Mouse (Mus musculus) limb, embryonic 14.5 days (tissue): Measurements from ENCODE around the gene Ptprn2. TPM values are rescaled to one million over a fixed set of nuclear protein-coding genes. Genes with fewer than 3 reads are reported as not detected.

Source experiments
- ATAC-seq: fragments of 200-750 bp; cut with Nextera tagmentation; 2 replicates; pipeline ENCODE4 v1.8.0; 2017; ENCODE audit warnings: low read depth, moderate number of reproducible peaks, moderate TSS enrichment; ENCODE audit not compliant: low FRiP score
- DNase-seq: peaks from one replicate; pipeline ENCODE4 v3.0.0-alpha.2; 2015; ENCODE audit warnings: low spot score
- H3K27ac ChIP-seq: fragments of 300-500 bp; sonication (generic); replicated peaks from 2 replicates; pipeline ENCODE4 v1.5.1; 2014; ENCODE audit warnings: low read depth, mild to moderate bottlenecking, low read length, moderate library complexity, mixed read lengths
- H3K27me3 ChIP-seq: fragments of 300-500 bp; sonication (generic); 2 replicates; pipeline ENCODE4 v1.6.1; 2014; ENCODE audit warnings: low read length, mixed read lengths; ENCODE audit not compliant: control insufficient read depth, insufficient read depth
- H3K36me3 ChIP-seq: fragments of 300-500 bp; sonication (generic); 2 replicates; pipeline ENCODE4 v1.6.1; 2014; ENCODE audit warnings: mild to moderate bottlenecking, low read length, moderate library complexity, mixed read lengths; ENCODE audit not compliant: control insufficient read depth, insufficient read depth
- H3K4me1 ChIP-seq: fragments of 300-500 bp; sonication (generic); 2 replicates; pipeline ENCODE4 v1.6.1; 2014; ENCODE audit warnings: antibody characterized with exemption, low read length, mixed read lengths; ENCODE audit not compliant: control insufficient read depth, insufficient read depth
- H3K4me2 ChIP-seq: fragments of 300-500 bp; sonication (generic); replicated peaks from 2 replicates; pipeline ENCODE4 v1.6.1; 2014; ENCODE audit warnings: low read depth, mild to moderate bottlenecking, low read length, moderate library complexity; ENCODE audit not compliant: severe bottlenecking
- H3K4me3 ChIP-seq: fragments of 300-500 bp; sonication (generic); replicated peaks from 2 replicates; pipeline ENCODE4 v1.5.1; 2014; ENCODE audit warnings: low read length
- H3K9ac ChIP-seq: fragments of 300-500 bp; sonication (generic); 2 replicates; pipeline ENCODE4 v1.6.1; 2014; ENCODE audit warnings: mild to moderate bottlenecking, low read depth, low read length, moderate library complexity; ENCODE audit not compliant: severe bottlenecking
- H3K9me3 ChIP-seq: fragments of 300-500 bp; sonication (generic); 2 replicates; pipeline ENCODE4 v1.6.1; 2016; ENCODE audit warnings: low read length; ENCODE audit not compliant: control insufficient read depth
- POLR2A ChIP-seq: fragments of 200-500 bp; IDR thresholded peaks from 2 replicates; pipeline ENCODE4 v1.8.0; 2012; ENCODE audit warnings: inconsistent platforms, mild to moderate bottlenecking, moderate library complexity, borderline replicate concordance; ENCODE audit not compliant: insufficient read depth, insufficient read length; ENCODE audit errors: extremely low read depth
- WGBS: fragments of 180-500 bp; shearing (Covaris S2); extraction: QIAGEN DNeasy Blood & Tissue Kit; methylation state at CpG from one replicate; pipeline ENCODE4 v1.1.7; 2014; 5-methylcytosine and 5-hydroxymethylcytosine counted together
- polyA plus RNA-seq, 2 experiments: library from polyadenylated mRNA; depleted of rRNA in 1 of 2; stranded (reverse) in 1 of 2; unstranded in 1 of 2; fragments of >200 nt; fragmentation: Nextera tagmentation in 1 of 2; extraction: Ambion mirVana in 1 of 2; gene quantifications; 2 replicates each; pipeline versions ENCODE4 v1.2.1 to v1.2.3; 2012 to 2014

The Ptprn2 gene
- polyA plus RNA-seq, 2 experiments, result 0.08 to 0.65 TPM

DNA sequence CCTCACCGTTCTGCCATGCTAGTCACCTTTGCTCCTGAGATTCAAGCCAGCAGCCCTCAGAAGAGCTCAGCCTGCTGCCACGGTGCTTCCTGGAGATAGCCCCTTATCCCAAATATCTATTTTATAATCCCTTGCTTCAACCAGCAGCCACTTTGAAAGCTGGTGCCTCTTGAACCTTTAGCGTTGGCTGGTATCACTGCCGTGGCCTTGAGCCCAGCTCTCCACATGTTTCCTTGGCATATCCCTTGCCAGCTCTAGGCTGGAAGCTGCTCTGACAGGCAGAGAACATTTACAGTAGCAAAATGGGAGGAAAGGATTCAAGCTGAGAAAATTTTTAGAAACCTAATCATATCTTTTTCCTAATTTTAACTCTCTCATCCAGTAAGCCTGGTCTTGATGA is 539.4 kb downstream of the Ptprn2 start:
- no peaks in the 10 kb centered on the region for H3K27me3 ChIP-seq
- TF ChIP-seq POLR2A, result no peak
- H3K4me1 ChIP-seq, result peaks cover 2% of the 10 kb centered on the region; the same call in 1 of the 2 replicates
- no peak overlapping the region for H3K4me3 ChIP-seq
- no peaks in the 10 kb centered on the region for H3K36me3 ChIP-seq
- no peaks in the 10 kb centered on the region for H3K9me3 ChIP-seq
- H3K9ac ChIP-seq, result no peak overlapping the region
- no peak overlapping the region for H3K4me2 ChIP-seq
- WGBS, result 86% methylated on average over 4 of the region's 4 CpGs
- ATAC-seq (no peak), DNase-seq (no peak)
- H3K27ac ChIP-seq, result no peak overlapping the region

DNA sequence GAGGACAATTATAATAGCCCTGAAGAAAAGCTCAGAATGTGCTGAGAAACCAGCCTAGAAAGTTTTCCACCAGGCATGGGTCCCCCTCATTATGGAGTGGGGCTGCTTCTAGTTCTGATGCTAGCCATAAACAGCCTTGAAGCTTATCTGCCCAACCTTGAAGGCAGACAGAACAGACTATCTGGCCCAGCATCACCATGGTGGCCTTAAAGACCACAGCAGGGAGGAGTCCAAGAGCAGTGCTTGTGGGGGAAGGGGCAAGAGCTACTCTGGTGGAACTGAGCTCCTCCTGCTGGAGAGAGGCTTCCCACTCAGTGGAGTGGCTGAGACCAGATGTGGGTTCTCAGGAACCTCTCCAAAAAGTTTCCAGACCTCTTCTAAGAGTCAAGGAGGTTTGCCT is 540.2 kb downstream of the Ptprn2 start:
- Histone ChIP-seq H3K4me1 (peaks cover 2% of the 10 kb centered on the region; the same call in 1 of the 2 replicates), H3K36me3 (no peaks in the 10 kb centered on the region), H3K9me3 (no peaks in the 10 kb centered on the region), H3K27ac (no peak overlapping the region), H3K4me2 (no peak overlapping the region), H3K27me3 (no peaks in the 10 kb centered on the region), H3K4me3 (no peak overlapping the region), H3K9ac (no peak overlapping the region)
- ATAC-seq, result no peak
- DNase-seq, result no peak
- TF ChIP-seq POLR2A, result no peak

DNA sequence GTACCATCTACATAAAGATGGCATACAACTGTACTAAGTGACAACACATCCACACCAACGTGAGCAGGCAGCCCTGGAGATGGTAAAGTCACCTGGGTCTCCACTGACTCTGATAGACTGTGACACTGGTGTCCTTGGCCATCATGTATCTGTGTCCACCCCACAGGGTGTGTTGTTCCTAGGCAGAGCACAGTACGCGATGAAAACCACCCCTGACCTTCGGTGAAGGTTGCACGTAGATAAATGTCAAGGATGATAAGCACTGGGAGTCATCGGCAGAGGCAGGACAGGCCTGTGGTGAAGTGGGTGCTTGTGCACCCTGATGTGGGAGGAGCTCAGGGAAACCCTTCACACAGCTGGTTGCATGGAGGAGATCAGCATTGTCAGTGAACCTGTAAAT is 541.8 kb downstream of the Ptprn2 start:
- H3K4me1 ChIP-seq, result peaks cover 2% of the 10 kb centered on the region; the same call in 1 of the 2 replicates
- H3K27me3 ChIP-seq, result no peaks in the 10 kb centered on the region
- ATAC-seq (no peak), DNase-seq (no peak)
- H3K4me2 ChIP-seq, result no peak overlapping the region
- H3K36me3 ChIP-seq, result no peaks in the 10 kb centered on the region
- H3K9ac ChIP-seq, result no peak overlapping the region
- H3K4me3 ChIP-seq, result no peak overlapping the region
- 89% methylated on average over 6 of the region's 6 CpGs for WGBS
- H3K9me3 ChIP-seq, result no peaks in the 10 kb centered on the region
- TF ChIP-seq POLR2A, result no peak
- no peak overlapping the region for H3K27ac ChIP-seq

DNA sequence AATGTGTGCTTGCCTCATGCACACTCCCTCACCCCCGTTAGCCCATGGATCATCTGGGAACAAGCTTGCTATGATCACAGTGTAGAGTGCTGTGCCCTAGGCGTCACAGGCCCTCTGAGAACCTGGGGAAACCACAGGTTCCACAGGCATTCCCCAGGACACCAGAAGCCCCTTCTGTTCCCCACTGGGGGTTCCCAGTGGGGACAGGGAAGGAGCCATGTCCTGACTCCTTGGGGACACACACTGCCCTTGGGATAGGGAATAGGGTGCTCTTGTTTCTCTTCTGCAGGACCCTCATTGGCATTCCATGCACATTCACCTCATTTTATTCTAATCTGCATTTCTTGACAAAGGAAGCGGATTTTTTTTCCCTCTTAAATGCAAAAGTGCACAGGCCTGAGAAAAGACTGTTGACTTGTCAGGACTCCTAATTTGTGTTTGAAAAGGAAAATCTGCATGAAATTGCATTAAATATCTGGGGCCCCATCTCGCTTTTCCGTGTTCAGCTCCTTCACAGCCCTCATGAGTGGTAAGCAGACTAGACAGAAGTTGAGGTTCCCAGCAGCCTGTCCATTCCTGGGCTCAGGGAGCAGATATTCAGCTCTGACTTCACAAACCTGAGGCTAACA is 542.9 kb downstream of the Ptprn2 start:
- Histone ChIP-seq H3K4me3 (no peak overlapping the region), H3K27ac (no peak overlapping the region), H3K27me3 (no peaks in the 10 kb centered on the region), H3K4me2 (no peak overlapping the region), H3K9ac (no peak overlapping the region), H3K9me3 (no peaks in the 10 kb centered on the region), H3K36me3 (no peaks in the 10 kb centered on the region), H3K4me1 (peaks cover 2% of the 10 kb centered on the region; the same call in 1 of the 2 replicates)
- ATAC-seq (no peak), DNase-seq (no peak)
- no peak for TF ChIP-seq POLR2A
- WGBS, result 68% methylated on average over 5 of the region's 5 CpGs

DNA sequence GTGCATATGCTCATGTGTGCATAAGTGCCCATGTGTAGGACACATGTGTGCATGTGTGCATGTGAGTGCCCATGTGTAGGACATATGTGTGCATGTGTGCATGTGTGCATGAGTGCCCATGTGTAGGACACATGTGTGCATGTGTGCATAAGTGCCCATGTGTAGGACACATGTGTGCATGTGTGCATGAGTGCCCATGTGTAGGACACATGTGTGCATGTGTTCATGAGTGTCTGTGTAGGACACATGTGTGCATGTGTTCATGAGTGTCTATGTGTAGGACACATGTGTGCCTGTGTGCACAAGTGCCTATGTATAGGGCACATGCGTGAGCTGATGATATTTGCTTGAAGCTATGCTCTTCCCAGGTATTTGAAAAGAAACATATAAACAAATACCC is 547.7 kb downstream of the Ptprn2 start:
- Histone ChIP-seq H3K4me3 (no peak overlapping the region), H3K27me3 (no peaks in the 10 kb centered on the region), H3K27ac (no peak overlapping the region), H3K9me3 (no peaks in the 10 kb centered on the region), H3K4me1 (no peaks in the 10 kb centered on the region), H3K4me2 (no peak overlapping the region), H3K36me3 (no peaks in the 10 kb centered on the region), H3K9ac (no peak overlapping the region)
- no peak for ATAC-seq
- no peak for DNase-seq
- WGBS, result 77% methylated on average over 1 of the region's 1 CpGs
- no peak for TF ChIP-seq POLR2A
